ENCODE assay signal across 25 mouse cellular contexts in the genomic region with DNA sequence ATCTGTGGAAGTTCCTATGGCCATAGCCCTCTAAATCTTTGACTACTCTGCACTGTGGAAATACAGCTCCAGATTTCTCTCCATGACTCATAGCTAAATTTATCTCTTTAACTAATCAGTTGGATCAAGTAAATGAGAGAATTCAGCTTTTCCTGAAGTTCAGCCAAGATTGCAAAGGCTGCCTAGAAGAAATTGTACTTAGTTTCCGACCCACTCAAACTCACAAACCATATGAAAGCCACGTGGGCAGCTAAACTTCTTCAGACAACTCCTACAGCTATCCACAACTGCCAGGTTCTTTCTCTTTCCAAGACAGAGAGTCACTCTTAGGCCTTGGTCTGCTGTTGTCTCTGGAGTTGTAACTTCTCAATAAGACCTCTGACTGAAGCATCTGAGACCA. TPM values are rescaled to one million over a fixed set of nuclear protein-coding genes. Genes with fewer than 3 reads are reported as not detected.
DNase-seq lines count a peak whose midpoint lies in the region.
"Had no signal": no experiment of that assay in that cellular context is flagged by ENCODE, and none has a peak within 500 bp of the region (broad histone marks: within the 10 kb centered on the region; RNA-seq: fewer than 3 reads in every experiment).

No protein-coding gene starts in this region.

- peak; percentile 26 for DNase-seq in layer of hippocampus, adult 11-12 months (ENCODE audit: low spot score)
- DNase-seq in layer of hippocampus, postnatal 25 days (ENCODE audit: extremely low spot score in 1 of 2, low spot score in 1 of 2) = no peak
- DNase-seq in right cerebral cortex, adult 18-20 months = peak; percentile 75
- no peak for DNase-seq in right cerebral cortex, postnatal 14 days
- peak; percentile 24 to 54 for DNase-seq in layer of hippocampus, adult 8-10 months (ENCODE audit: low spot score in 2 of 2)
- peak; percentile 75 for DNase-seq in telencephalon, adult 2 months (ENCODE audit: low read depth, low spot score)
- no peak for DNase-seq in heart, adult 18-20 months
- DNase-seq: adrenal gland, postnatal 14 days; cerebellum, adult 11-12 months; cerebellum, postnatal 14 days; heart, postnatal 10 days; kidney, adult 11 months; kidney, postnatal 25 days; liver; lung, adult 2 months; lung, postnatal 10 days; midbrain, embryonic 14.5 days; retina, postnatal 1 day; thymus, postnatal 14 days had no signal

RNA-seq across cellular contexts. Expression of gene 9230113P08Rik, which starts 3.7 kb away (rescaled TPM):
- total RNA-seq in layer of hippocampus, postnatal 25 days (2021) = not detected
- total RNA-seq in layer of hippocampus, adult 8-10 months (2022) = under 1 TPM in 2 of 4 experiments, not detected in 2; 0.18 to 0.21 TPM
- total RNA-seq in heart, adult 18-20 months (2021) = not detected
- total RNA-seq: adrenal gland, postnatal 14 days; gastrocnemius, adult 8-10 months; gastrocnemius, postnatal 4 days; heart, adult 8-10 months; heart, postnatal 10 days; hematopoietic stem cell, adult 5-6 weeks; layer of hippocampus, postnatal 36 days; monocyte, adult 5-6 weeks had no signal

Comparison
In these comparisons a context has a peak if more than half of its experiments do, and no peak if none do; other contexts are left out.
1. DNase-seq: peak in layer of hippocampus, adult 11-12 months (single experiment), right cerebral cortex, adult 18-20 months (single experiment), layer of hippocampus, adult 8-10 months (2 of 2) and telencephalon, adult 2 months (single experiment); none in layer of hippocampus, postnatal 25 days (0 of 2), right cerebral cortex, postnatal 14 days (single experiment) and heart, adult 18-20 months (0 of 2).